Mouse (Mus musculus) MN1 (cell line): Measurements from ENCODE around the gene Exph5.
A peak's percentile ranks its signal among the peaks of the same experiment; 100 is the strongest.

ENCODE experiments used
- DNase-seq: peaks from one replicate; pipeline ENCODE4 v3.0.0-alpha.2; 2016; ENCODE audit warnings: low spot score

Exph5 gene

DNA sequence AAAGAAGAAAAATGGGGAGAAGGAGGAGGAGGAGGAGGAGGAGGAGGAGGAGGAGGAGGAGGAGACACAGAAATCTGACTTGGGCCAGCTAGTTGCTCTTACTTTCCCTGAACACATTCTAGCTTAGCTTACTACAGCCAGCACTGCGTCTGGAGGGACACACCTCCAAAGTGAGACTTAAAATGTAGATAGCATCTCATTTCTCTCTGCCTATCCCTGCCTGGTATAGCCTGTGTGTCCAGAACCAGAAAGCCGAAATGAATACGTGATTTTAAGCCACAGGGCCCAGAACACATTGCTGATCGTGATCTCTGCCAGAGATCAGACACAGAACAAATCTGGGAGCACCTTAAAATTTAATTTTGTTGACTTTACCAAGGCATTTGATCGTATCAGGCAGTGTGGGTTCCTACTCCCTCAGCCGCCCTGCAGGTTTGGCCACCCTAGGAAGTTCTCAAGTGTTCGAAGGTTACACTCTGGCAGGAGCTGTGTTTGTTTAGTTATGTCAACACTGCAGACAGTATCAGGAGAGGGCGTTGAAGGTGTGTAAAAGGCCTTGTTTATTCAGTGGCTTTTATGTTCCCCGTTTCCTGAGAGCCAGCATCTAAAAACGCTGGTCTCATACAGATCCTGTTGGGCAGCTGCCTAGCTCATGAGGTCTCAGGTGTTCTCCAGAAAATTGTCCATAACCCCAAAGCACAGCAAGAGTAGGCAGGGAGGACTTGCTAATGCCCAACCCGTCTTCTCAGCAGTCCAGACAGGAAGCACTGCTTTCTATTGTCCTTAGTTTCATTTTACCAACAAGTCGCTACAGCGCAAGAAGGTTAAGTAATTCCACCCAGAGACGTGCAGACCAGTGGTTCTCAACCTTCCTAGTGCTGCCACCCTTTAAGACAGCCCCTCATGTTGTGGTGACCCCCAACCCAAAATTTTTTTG is 55.0 kb downstream of the Exph5 start:
- DNase-seq, result no peak

DNA sequence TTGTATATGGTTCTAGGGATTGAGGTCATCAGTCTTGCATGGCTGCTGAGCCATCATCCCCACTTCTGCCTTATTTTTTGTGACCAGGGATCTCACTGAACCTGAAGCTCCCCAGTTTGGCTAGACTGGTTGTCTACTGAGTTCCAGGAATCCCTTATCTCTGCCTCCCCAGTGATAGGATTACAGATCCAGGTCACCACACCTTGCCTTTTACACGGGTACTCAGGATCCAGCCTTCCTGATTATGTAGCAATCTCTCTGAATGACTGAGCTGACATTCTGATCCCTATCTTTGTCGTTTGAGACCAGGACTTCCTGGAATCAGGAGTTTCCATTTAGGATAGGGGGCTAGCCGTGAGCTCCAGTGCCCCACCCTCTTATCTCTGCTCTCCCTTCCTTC is 69.9 kb downstream of the Exph5 start:
- DNase-seq, result no peak

DNA sequence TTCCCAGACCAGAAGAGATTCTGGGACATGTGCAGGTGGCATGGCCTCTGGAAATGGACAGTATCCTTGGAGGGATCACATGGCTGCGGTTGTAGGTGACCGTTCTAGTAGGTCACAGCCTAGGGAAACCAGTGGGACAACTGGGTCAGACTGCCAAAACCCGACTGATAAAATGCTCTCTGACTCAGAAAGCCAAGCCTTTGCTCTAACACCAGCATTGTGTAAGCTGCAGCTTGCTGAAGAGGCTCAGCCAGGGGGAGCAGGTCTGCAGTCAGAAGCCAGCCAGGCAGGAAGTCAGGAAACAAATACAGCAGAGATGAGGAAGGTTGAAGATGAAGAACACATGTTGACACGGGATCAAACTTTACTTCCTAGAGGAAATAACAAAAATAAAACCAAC is 74.4 kb downstream of the Exph5 start:
- no peak for DNase-seq

DNA sequence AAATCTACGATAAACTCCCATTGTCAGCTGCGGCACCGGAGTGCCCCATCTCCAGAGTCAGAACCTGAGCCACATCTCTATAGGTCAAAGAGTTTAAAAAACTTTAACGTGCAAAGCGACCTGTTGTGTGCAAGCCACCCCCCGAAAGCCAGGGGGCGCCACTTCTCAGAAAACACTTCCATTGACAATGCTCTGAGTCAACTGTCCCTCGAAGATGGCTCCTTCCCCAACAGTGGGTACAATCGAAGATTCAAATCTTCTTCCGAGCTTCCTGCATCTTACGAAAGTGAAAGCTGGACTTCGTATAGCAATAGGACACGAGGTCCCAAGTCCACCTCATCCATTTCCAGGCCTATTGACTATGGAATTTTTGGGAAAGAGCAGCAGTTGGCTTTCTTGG is 75.3 kb downstream of the Exph5 start:
- no peak for DNase-seq

DNA sequence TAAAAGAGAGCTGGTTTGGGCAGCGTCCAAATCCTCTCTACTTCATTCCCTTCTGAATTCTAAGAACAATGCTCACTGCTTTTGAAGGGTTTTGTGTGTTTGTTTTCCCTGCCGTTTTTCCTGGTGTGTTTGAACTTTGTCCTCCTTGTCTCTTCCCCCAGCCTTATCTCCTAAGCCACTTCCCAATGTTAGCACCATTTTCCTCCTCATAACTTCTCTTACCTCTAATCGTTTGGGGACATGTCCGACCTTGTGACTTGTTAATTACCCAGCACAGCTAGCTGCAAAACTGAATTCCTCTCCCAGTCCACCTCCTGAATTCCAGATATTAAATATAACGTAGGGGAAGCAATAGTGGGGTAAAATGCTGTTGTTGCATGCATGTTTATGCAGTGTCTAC is 76.1 kb downstream of the Exph5 start:
- no peak for DNase-seq

DNA sequence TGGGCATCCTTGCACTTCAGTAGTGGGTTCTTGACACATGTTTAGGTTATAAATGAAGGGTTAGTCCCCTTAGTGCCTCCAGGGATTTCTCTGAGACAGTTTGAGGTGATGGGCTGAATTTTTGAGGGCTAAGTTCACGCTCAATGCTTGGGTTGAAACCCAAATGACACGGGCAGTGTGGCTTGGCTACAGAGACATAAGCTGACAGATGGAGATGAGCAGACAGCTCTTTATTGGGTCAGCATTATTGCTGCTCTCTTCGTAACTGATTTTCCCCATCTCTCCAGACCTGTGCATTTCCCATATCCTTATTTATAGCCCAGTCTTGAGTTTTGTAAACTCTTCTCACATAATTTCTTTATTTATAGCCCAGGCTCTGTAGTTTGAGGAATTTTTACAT is 76.7 kb downstream of the Exph5 start:
- DNase-seq, result no peak

DNA sequence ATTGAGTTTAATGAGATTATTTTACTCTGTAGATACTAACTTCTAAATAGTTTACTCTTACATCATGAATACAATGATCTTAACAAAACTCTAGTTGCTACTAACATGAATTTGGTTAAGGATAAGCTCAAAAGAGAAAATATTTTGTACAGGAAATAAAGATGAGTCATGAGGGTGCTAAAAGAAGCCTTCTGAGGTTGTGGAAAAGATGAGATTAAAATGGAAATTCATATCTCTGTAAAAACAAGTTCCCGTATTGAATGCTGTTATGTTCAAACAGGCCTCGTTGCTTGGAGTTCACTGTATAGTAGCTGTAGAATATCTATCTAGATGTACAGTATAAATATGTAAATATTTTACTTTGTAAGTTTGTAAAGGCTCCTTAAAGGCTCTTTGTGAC is 79.1 kb downstream of the Exph5 start:
- DNase-seq, result no peak

DNA sequence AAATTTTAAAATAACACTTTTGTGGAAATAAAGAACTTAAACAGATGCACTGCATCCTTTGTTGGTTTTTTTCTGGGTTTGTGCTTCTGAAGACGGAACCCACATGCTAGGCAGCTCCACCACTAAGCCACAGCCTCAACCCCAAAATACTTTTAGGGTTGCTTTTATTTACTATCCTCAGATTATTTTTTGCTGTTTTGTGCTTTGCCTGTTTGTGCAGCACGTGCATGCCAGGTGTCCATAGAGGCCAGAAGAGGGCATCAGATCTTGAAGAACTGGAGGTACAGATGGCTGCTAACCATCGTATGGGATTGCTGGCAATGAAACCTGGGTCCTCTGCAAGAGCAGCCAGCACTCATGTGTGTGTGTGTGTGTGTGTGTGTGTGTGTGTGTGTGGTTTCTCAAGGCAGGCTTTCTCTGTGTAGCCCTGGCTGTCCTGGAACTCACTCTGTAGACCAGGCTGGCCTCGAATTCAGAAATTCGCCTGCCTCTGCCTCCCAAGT is 79.7 kb downstream of the Exph5 start:
- no peak for DNase-seq

DNA sequence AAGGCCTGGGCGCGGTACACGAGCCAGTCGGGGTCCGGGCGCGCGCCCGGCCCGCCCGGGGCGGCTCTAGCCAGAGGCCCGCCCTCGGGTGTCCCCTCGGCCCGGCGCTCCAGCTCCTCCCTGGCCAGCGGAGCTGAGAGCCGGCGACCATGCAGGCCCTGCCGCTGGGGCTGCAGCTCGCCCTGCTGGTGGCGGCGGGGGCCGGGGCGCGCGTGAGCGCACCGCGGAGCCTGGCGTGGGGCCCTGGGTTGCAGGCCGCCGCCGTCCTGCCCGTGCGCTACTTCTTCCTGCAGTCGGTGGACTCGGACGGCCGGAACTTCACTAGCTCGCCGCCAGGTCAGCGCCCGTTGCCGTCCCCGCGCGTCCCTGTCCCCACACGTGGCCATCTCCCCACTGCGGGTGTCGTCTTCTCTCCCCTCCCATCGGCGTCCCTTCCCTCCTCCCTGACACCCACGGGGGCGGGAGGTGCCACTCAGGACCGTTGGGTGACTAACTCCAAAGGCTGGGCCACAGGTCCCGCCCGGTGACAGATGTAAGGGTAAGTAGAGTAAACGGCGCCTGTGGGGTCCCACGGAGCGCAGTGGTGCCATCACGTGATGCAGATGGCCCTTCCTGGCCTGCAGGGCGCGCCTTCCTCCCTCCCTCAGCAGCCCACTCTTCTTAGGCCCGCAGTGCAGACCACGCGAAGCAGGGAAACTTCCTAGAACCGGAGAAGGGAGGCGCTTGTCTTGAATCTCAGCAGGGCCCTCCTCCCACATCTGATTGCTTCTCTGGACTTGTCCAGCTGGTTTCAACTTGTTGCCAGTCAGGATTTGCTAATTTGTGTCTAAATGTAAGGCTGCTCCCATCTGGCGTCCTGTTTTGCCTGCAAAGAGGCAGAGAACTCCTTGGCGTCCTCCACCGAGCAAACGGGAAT is 82.7 kb downstream of the Exph5 start, which contains the start of gene Kdelc2:
Gene Kdelc2, plus strand, starts transcription at position 75 of the 916 bp plus-strand sequence.
- DNase-seq, result peak; percentile 81

DNA sequence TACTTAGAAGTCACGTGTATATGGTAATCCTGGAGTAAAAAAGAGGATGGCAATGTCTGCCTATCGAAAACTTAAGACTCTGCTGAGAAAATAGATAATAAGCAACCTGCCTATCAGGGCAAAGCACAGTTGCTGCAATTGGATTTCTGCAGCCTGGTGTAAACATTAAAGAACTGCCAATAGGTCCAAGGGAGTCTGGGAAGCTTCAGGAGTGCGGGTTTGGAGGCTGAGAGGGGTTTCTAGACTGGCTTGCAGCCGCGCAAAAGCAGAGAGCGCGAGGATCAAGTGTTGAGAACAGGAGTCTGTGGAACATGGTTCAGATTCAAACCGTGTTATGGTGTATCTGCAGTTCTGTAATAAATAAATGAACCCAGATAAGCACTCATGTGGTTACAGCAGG is 83.4 kb downstream of the Exph5 start:
- no peak for DNase-seq

DNA sequence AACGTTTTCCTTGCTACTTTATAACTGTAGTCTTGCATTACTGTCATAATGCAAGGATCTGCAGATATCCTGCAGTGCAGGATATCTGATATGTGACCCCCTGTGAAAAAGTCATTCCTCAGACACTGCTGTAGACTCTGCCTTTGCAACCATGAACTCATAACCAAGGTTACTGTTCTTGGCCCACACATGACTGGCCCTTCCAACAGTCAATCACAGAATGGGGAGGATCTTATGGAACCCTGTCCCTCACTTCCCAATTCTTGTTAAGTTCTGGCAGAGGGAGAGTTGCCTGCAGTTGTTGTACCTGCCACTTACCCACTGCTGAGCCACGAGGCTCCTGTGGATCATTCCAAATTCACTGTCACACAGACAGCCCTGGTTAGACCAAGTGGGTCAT is 86.0 kb downstream of the Exph5 start:
- no peak for DNase-seq

DNA sequence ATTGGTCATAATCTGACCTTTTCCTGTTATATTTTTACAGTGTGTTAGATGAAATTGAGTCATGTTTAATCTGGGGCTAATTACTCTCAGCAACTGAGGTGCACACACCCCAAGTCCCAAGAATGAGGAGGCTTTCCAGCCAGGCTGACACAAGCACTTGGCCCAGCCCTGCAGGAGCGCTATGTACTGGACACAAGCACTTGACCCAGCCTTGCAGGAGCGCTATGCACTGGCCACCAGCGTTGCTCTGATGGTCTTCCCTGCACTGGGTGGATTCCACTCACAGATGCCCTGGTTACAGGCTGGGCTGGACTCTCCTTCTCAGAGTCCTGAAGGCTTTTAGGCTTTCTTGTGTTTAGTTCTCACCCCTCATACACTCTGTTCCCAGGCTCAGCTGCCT is 87.6 kb downstream of the Exph5 start:
- DNase-seq, result no peak

DNA sequence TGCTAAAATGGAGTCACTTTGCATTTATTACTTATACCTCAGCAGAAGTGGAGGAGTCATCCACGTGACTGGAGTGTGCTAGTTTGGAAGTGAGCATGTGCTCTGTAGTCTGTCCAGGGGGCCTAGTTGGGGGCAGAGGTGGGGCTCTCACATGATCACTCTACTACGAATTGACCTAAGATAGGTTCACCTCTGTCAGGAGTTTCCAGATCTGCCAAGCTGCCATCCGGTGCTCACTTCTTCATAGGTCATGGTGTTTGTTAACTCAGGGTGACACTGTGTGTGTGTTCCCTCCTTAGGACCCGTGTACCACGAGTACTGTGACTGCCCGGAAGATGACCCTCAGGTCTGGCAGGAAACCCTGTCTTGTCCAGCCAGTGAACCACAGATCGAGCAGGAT is 88.7 kb downstream of the Exph5 start:
- DNase-seq, result no peak

DNA sequence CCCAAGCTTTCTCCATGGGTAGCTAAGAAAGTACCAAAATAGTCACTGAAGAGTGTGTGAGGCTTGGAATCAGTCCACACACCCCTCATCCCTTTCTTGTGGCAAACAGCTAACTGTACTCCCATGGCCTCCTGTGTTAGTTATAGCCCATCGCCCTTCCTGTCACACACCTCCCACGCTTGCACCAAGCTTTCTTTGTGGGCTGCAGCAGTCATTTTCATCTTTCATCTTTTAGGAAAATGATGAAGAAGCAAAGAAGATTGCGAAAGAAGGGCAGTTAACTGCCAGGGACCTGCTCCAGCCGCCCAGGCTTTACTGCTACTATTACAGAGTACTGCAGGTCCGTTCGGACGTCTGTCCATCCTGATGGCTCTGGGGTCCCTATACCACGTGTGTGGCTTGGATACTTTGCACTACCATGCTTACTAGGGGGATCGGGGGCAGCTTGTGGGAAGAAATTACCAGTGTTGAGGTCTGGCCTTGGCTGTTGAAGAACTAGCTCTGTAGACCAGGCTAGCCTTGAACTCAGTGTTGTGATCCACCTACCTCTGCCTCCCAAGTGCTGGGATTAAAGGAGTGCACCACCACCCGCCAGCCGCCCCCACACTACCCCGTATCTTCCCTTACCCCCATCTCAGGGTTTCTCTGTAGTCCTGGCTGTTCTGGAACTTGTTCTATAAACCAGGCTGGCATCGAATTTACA is 96.4 kb downstream of the Exph5 start:
- no peak for DNase-seq

DNA sequence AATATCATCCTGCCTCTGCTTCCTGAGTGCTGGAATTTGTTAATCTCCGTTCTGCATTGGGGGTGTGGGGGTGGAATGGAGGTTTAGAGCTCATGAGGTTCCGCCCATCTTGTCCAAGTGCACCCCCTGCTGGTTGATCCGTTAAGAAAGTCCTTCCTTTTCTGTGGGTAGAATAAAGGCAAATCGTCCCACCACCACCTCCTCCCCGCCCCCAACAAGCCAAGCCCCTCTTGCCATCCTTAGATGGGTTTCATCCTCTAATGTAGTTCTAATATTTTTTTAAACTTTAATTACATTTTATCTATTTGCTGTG is 96.9 kb downstream of the Exph5 start:
- peak; percentile 54 for DNase-seq

DNA sequence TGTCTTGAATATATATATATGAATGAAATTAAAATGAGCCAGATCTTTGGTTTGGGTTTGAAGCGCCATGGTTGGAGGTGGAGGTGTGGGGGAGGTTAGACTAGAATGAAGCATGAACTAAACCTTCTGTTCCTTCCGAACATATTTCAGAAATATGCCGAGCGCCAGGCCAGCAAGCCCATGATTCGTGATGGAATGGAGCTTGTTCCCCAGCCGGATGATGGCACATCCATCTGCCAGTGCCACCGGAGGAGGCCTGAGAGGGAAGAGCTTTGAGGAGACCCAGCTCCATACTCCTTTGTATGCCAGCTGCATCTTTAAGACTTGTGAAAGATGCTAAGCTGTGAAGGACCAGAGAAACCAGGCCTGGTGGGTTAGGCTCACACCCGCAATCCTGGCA is 98.1 kb downstream of the Exph5 start:
- no peak for DNase-seq

DNA sequence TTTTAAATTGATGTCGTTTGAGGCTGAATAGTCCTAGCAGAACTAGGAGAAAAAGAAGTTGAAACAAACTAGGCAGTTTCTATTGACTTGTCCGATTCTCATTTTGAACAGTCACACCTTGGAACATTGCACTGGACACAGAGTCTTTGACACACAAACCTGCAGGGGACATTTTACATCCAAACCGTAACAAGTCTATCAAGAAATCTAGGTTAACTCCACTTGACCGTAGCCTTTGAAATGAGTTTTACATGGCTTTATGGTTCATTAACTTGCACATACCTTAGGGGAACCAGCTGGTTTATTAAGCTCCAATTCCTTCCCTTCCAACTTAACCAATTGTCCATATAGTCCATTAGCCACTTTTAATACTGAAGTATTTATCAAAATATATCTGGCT is 99.2 kb downstream of the Exph5 start:
- DNase-seq, result no peak

DNA sequence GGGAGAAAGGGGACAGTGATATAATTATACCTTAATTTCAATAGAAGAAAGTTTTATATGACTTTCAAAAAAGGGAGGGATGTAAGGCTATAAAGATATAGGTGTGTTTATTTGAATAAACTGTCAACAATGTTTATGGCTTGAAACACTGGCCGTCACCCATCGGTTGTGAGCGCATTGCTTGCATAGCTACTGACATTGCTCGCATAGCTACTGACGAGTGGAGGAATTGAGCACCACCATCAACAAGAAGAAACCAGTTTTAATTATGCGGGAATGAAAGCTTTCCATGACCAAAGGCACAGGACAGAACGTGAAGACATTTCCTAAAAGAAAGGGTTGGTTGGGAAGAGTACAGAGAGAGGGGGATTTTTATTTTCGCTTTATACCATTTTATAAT is 99.7 kb downstream of the Exph5 start:
- no peak for DNase-seq

DNA sequence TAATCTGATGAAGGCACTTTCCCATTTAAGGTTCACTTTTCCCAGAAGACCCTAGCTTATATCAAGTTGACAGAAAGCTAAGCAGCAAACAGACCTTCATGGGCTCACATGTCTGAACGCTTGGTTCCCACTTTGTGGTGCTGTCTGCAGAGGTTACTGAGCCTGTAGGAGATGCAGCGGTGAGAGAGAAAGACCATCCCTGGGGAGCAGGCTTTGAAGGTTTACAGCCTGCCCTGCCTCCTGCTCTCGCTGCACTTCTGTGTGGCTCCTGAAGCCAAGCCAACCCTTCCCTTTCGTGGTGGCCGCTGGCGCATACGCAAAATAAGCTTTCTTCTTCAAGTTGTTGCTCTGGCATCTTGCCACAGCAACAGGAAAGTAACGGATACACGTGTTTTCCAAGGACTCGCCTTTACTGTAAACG is 100.8 kb downstream of the Exph5 start, which contains the start of gene 4930550C14Rik:
Gene 4930550C14Rik, plus strand, starts transcription at position 35 of the 421 bp plus-strand sequence.
- DNase-seq, result peak; percentile 80

DNA sequence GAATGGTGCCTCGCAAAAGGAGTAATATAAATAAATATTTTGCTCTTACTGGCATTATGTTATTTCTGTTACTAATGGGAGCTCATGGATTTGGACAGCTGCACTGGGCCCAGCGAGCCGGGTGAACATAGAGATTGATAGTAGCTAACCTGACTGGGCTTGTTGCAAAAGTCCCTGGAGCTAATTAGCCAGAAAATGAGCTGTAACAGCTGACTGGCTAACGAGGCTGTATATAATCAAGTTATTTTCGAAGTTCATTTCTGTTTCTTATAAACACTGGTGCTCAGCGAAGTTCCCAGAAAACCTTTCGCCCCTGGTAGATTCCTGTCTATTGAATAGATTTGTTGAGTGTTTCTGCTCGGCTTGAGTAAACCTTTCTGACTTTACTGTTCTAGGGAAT is 101.5 kb downstream of the Exph5 start:
- peak; percentile 11 for DNase-seq

DNA sequence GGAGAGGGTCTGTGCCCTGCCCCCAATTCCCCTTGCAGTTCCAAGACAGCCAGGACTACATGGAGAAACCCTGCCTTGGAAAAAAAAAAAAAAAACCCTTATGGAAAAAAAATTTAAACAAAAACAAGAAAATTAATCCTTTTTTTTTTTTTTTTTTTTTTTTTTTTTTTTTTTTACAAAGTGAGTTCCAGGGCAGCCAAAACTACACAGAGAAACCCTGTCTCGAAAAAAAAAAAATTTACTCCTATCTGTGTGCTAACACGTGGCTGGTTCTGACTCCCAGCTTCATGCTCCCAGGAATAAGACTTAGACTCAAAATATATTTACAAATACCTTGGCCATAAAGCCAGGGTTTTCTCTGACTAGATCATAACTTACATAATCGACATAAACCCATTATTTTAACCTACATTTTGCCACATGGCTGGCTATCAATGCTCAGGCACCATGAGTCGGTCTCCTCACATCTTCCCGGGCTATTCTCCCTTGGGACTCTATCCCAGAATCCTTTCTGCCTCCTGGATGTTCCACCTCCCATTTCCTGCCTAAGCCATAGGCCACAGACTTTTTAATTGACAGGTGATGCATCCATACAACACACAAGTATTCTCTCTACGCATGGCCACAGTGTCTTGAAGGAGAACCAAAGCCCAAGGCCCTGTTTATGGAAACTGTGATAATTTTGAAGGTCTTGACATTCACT is 102.7 kb downstream of the Exph5 start:
- DNase-seq, result peak; percentile 92
